Mouse (Mus musculus): Measurements from ENCODE around the gene Rab25. TPM values are rescaled to one million over a fixed set of nuclear protein-coding genes. Genes with fewer than 3 reads are reported as not detected.
A peak's percentile ranks its signal among the peaks of the same experiment; 100 is the strongest.

Gene Rab25
- polyA plus RNA-seq, 1 experiment, result 0.07 TPM

DNA sequence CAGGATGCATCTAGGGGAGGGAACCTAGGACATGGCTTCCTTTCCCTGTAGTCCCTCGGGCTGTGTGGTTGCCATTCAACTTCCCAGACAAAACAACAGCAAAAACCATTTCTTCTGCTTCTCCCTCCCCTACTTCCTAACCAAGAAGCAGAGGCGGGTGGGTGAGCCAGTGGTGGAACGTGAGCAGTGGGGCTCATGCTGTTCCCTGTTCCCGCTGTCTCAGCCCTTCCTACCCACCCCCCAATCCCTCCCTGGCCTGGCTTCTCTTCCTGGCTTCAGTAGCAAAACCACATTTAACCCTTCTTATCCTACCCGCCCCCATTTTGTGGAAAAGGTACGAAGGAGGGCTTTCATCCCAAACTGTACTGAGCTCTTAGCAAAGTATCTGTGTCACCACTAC is 43.0 kb downstream of the Rab25 start:
- no peak overlapping the region for H3K4me3 ChIP-seq (ENCODE audit: insufficient read depth, poor library complexity, severe bottlenecking)
- H3K27me3 ChIP-seq (ENCODE audit: control insufficient read depth, insufficient read depth, insufficient read length), result no peaks in the 10 kb centered on the region
- H3K79me3 ChIP-seq (ENCODE audit: low read depth), result peaks cover 28% of the 10 kb centered on the region
- H3K79me2 ChIP-seq (ENCODE audit: control insufficient read depth, insufficient read depth), result peaks cover 49% of the 10 kb centered on the region
- peaks cover 17% of the 10 kb centered on the region for H3K36me3 ChIP-seq (ENCODE audit: control insufficient read depth, insufficient read depth)
- H3ac ChIP-seq (ENCODE audit: control insufficient read depth, insufficient read length, low read depth), result no peak overlapping the region
- TF ChIP-seq MYOD1 (IDR thresholded peaks at IDR 0.05; ENCODE audit: control insufficient read depth, insufficient read length, low read depth) (no peak), USF1 (IDR thresholded peaks at IDR 0.05; ENCODE audit: low read depth) (no peak), MYOG (IDR thresholded peaks at IDR 0.05; ENCODE audit: control insufficient read depth, extremely low read depth, insufficient read length) (no peak), CTCF (IDR thresholded peaks at IDR 0.05; ENCODE audit: control insufficient read depth, insufficient read depth, insufficient read length) (no peak), CEBPB (IDR thresholded peaks at IDR 0.05; ENCODE audit: low read depth) (no peak), MAX (IDR thresholded peaks at IDR 0.05) (no peak), FOSL1 (IDR thresholded peaks at IDR 0.05; ENCODE audit: insufficient read depth, low read length, poor library complexity, severe bottlenecking) (no peak)

DNA sequence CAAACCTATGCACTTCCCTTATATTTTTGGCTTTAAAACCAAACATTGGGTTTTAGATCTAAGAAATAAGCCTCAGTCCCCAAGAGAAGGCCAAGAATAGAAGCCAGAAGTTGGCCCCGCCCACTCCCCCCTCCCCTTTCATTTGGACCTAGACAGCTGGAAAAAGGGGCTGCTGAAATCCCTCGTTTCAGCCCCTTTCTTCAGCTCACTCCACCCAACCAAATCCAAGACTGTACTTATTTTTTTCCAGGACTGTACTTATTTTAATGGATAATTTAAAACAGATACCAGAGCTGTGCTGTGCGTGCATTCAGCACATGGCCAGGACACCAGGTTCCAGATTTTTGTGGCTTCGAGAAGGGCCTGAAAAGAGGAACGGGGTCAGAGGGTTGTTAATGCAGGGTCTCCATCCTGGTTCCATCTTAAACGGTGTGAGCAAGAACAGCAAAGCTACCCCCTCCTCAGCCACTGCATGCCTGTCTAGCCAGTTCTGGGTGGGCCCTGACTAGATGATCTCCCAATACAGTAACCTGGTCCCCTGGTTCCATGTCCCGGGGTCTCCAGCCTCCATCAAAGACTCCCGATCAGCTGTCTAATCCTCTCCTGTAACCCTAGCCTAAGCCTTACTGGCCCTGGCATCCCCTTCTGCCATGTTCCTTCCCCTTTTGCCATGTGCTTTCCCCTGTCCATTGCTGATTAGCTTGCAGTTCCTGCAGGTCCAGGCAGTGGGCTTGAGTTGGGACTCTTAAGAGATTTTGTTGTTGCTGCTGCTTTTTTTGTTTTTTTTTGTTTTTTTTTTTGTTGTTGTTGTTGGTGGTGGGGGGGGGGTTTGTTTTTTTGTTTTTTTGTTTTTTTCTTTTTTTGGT is 44.0 kb downstream of the Rab25 start:
- no peak overlapping the region for H3K4me3 ChIP-seq (ENCODE audit: insufficient read depth, poor library complexity, severe bottlenecking)
- H3K79me2 ChIP-seq (ENCODE audit: control insufficient read depth, insufficient read depth), result peaks cover 52% of the 10 kb centered on the region
- H3K27me3 ChIP-seq (ENCODE audit: control insufficient read depth, insufficient read depth, insufficient read length), result no peaks in the 10 kb centered on the region
- peaks cover 38% of the 10 kb centered on the region for H3K79me3 ChIP-seq (ENCODE audit: low read depth)
- peaks cover 26% of the 10 kb centered on the region for H3K36me3 ChIP-seq (ENCODE audit: control insufficient read depth, insufficient read depth)
- no peak for TF ChIP-seq CEBPB (IDR thresholded peaks at IDR 0.05; ENCODE audit: low read depth)
- H3ac ChIP-seq (ENCODE audit: control insufficient read depth, insufficient read length, low read depth), result peak overlapping the region; percentile 56

DNA sequence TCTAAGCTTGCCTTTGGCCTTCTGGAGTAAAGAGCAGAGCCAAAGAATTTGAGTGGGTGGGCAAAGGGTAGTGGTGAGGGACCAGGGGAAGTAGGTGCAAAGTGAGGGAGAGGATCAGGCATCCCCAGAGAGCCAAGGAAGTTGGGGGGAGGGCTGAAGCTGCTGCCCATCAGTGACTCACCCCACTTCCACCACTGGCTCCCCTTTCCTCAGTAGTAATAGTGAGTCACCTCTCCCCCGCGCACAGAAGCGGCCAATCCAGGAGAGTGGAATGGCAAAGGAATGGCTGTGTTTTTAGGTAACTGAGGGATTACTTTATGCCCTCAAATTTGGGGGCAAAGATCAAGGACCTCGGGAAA is 44.6 kb downstream of the Rab25 start:
- Histone ChIP-seq H3ac (ENCODE audit: control insufficient read depth, insufficient read length, low read depth) (no peak overlapping the region), H3K27me3 (ENCODE audit: control insufficient read depth, insufficient read depth, insufficient read length) (no peaks in the 10 kb centered on the region), H3K36me3 (ENCODE audit: control insufficient read depth, insufficient read depth) (peaks cover 32% of the 10 kb centered on the region), H3K4me3 (ENCODE audit: insufficient read depth, poor library complexity, severe bottlenecking) (peak overlapping the region; percentile 100), H3K79me2 (ENCODE audit: control insufficient read depth, insufficient read depth) (peaks cover 52% of the 10 kb centered on the region), H3K79me3 (ENCODE audit: low read depth) (peaks cover 44% of the 10 kb centered on the region)
- no peak for TF ChIP-seq CTCF (IDR thresholded peaks at IDR 0.05; ENCODE audit: control insufficient read depth, insufficient read depth, insufficient read length)
- TF ChIP-seq MAX (IDR thresholded peaks at IDR 0.05), result no peak
- peak; percentile 93 for TF ChIP-seq FOSL1 (IDR thresholded peaks at IDR 0.05; ENCODE audit: insufficient read depth, low read length, poor library complexity, severe bottlenecking)
- no peak for TF ChIP-seq CEBPB (IDR thresholded peaks at IDR 0.05; ENCODE audit: low read depth)
- no peak for TF ChIP-seq MYOD1 (IDR thresholded peaks at IDR 0.05; ENCODE audit: control insufficient read depth, insufficient read length, low read depth)
- no peak for TF ChIP-seq MYOG (IDR thresholded peaks at IDR 0.05; ENCODE audit: control insufficient read depth, extremely low read depth, insufficient read length)
- TF ChIP-seq USF1 (IDR thresholded peaks at IDR 0.05; ENCODE audit: low read depth), result no peak

DNA sequence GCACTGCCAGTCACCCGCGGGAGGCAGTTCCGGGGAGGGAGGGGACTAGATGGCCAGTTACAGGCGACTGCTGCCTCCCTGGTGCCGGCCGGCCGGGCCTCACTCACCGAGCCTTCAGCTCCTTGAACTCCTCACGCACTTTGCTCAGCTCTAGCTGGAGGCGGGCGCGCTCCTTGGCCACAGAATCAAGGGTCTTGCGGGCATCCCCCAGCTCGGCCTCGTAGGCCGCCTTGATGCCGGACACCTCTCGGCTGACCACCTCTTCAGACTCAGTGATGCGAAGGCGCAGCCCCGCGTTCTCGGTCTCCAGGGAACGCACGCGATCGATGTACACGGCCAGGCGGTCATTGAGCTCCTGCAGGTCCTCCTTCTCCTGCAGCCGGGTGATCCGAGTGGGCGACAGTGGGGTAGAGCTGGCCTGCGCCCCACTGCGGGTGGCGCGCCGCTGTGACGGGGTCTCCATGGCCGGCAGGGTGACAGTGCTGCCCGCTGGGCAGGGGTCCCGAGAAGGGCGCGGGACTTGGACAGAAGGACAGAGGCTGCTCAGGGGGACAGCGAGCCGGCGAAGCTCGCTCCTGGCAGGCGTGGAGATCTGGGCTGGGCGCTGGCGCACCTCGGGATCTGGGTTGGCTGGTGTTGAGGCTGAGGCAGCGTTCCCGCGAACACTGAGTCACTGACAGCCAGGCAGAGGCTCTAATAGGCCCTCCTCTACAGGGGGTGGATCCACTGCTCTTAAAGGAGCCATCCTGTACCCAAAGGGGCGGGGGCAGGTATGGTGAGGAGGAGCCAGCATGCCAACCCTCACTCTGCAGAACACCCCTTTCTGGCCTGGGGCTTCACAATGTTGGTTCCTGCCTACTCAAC is 45.2 kb downstream of the Rab25 start:
- Histone ChIP-seq H3K79me2 (ENCODE audit: control insufficient read depth, insufficient read depth) (peaks cover 58% of the 10 kb centered on the region), H3K27me3 (ENCODE audit: control insufficient read depth, insufficient read depth, insufficient read length) (no peaks in the 10 kb centered on the region), H3K4me3 (ENCODE audit: insufficient read depth, poor library complexity, severe bottlenecking) (peak overlapping the region; percentile 100), H3K79me3 (ENCODE audit: low read depth) (peaks cover 50% of the 10 kb centered on the region), H3ac (ENCODE audit: control insufficient read depth, insufficient read length, low read depth) (peak overlapping the region; percentile 86), H3K36me3 (ENCODE audit: control insufficient read depth, insufficient read depth) (peaks cover 38% of the 10 kb centered on the region)
- TF ChIP-seq MYOD1 (IDR thresholded peaks at IDR 0.05; ENCODE audit: control insufficient read depth, insufficient read length, low read depth) (no peak), USF1 (IDR thresholded peaks at IDR 0.05; ENCODE audit: low read depth) (no peak), MAX (IDR thresholded peaks at IDR 0.05) (peak; percentile 76), CTCF (IDR thresholded peaks at IDR 0.05; ENCODE audit: control insufficient read depth, insufficient read depth, insufficient read length) (no peak)

DNA sequence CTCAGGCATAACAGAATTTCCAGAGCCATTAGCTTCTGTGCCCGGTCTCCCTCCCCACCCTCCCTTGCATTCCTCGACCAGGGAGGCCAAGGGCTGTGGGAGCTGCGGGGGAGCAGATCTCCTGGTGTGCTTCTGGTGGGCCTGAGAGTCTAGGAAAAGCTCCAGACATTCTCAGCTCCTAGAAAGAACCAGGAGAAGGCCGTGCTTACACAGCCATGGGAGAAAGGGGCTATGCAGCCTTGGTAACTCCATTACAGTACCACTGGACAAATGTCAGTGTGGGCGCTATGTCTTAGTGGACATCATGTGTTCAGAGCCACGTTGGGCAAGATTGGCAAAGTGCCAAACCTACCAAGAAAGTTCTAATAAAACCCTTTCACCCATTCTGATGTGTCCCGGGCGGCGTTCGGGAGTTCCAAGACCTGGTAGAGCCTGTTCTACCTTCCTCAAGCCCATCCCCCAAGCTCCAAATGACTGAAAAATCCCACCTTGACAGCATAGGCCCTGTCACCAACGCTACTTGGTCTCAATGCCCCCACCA is 46.0 kb downstream of the Rab25 start:
- Histone ChIP-seq H3K4me3 (ENCODE audit: insufficient read depth, poor library complexity, severe bottlenecking) (peak overlapping the region; percentile 100), H3K27me3 (ENCODE audit: control insufficient read depth, insufficient read depth, insufficient read length) (no peaks in the 10 kb centered on the region), H3K79me2 (ENCODE audit: control insufficient read depth, insufficient read depth) (peaks cover 66% of the 10 kb centered on the region), H3K36me3 (ENCODE audit: control insufficient read depth, insufficient read depth) (peaks cover 46% of the 10 kb centered on the region), H3ac (ENCODE audit: control insufficient read depth, insufficient read length, low read depth) (peak overlapping the region; percentile 86), H3K79me3 (ENCODE audit: low read depth) (peaks cover 58% of the 10 kb centered on the region)
- TF ChIP-seq USF1 (IDR thresholded peaks at IDR 0.05; ENCODE audit: low read depth) (no peak), FOSL1 (IDR thresholded peaks at IDR 0.05; ENCODE audit: insufficient read depth, low read length, poor library complexity, severe bottlenecking) (no peak), MYOG (IDR thresholded peaks at IDR 0.05; ENCODE audit: control insufficient read depth, extremely low read depth, insufficient read length) (no peak), MAX (IDR thresholded peaks at IDR 0.05) (no peak), CTCF (IDR thresholded peaks at IDR 0.05; ENCODE audit: control insufficient read depth, insufficient read depth, insufficient read length) (no peak), CEBPB (IDR thresholded peaks at IDR 0.05; ENCODE audit: low read depth) (no peak), MYOD1 (IDR thresholded peaks at IDR 0.05; ENCODE audit: control insufficient read depth, insufficient read length, low read depth) (no peak)

All from C2C12 (cell line).